Mouse (Mus musculus): ENCODE data around the gene Ddx3x. TPM values are rescaled to one million over a fixed set of nuclear protein-coding genes. Genes with fewer than 3 reads are reported as not detected.

The Ddx3x gene
- polyA plus RNA-seq, 1 experiment from 2014 or later: 103 TPM

DNA sequence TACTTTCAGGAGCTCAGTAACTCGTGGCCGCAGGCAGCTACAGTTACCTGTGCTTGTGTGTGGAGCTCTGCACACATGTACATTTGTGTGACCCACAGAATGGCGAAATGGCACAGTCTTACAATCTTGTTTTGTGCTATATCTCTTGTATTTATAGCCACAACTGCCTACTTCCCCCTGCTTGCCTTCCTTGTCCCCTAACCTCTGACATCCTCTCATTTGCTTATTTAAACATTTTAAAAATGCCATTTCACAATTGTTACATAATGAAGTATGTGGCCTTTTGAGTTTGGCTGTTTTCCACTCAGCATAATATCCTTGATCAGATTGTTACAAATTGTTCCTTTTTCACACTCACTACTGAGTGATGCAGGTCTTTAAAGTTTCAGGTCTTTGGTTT lies 25.4 kb downstream of the Ddx3x start:
- no peak for ATAC-seq
- Histone ChIP-seq H3K9me3 (ENCODE audit: control insufficient read depth, low read length) (no peaks in the 10 kb centered on the region; the same call in 1 of the 2 replicates), H3K4me2 (ENCODE audit: low read depth, low read length) (no peak overlapping the region), H3K27me3 (replicated peaks; ENCODE audit: control insufficient read depth, insufficient read depth, low read length) (no peaks in the 10 kb centered on the region), H3K27ac (ENCODE audit: low read length) (no peak overlapping the region), H3K36me3 (ENCODE audit: control insufficient read depth, insufficient read depth, low read length) (no peaks in the 10 kb centered on the region), H3K9ac (ENCODE audit: low read depth, low read length) (no peak overlapping the region), H3K4me1 (ENCODE audit: control insufficient read depth, insufficient read depth, low read length) (no peaks in the 10 kb centered on the region), H3K4me3 (ENCODE audit: low read length) (no peak overlapping the region)
- WGBS: 79% methylated on average over 3 of the region's 3 CpGs

DNA sequence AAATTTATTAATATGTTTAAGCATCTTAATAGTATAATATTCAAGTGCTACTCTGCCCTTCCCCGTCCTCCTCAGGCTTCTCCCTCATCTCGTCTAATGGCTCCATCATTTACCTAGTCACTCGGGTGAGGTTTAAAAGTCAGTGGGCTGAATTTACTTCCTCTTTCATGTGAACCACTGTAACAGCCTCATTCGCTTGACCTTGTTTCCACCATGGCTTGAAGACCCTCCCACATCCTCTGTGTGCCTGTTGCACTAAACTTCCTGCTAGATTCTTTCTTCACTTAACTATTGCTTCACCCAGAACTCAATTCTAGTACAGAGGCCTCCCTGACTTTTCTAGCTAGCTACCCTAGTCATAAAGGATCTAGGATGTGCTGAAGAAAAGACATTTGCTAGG lies 30.6 kb downstream of the Ddx3x start:
- ATAC-seq: no peak
- no peak overlapping the region for H3K27ac ChIP-seq (ENCODE audit: low read length)
- H3K4me2 ChIP-seq (ENCODE audit: low read depth, low read length): no peak overlapping the region
- no peak overlapping the region for H3K9ac ChIP-seq (ENCODE audit: low read depth, low read length)
- no peaks in the 10 kb centered on the region for H3K4me1 ChIP-seq (ENCODE audit: control insufficient read depth, insufficient read depth, low read length)
- no peaks in the 10 kb centered on the region for H3K36me3 ChIP-seq (ENCODE audit: control insufficient read depth, insufficient read depth, low read length)
- no peaks in the 10 kb centered on the region for H3K9me3 ChIP-seq (ENCODE audit: control insufficient read depth, low read length)
- H3K4me3 ChIP-seq (ENCODE audit: low read length): no peak overlapping the region
- H3K27me3 ChIP-seq (replicated peaks; ENCODE audit: control insufficient read depth, insufficient read depth, low read length): no peaks in the 10 kb centered on the region
- 74% methylated on average over 4 of the region's 4 CpGs for WGBS

DNA sequence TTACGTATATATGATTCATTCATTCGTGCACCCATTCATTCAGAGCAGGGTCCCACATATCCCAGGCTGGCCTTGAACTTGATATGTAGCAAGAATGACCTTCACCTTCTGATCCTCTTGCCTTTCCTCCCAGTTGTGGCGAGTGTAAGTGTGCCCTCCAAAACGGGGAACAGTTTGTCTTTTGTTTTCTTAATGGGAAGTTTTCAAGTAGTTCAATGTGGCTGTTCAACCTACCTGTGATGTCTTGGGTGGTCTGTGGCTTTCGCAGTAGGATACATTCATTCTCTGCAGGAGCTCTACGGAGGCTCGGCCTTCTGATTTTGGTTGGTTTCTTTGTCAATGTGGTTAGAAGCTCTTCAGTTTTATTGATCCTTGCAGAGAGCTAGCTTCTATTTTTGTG lies 48.8 kb downstream of the Ddx3x start:
- H3K36me3 ChIP-seq (ENCODE audit: control insufficient read depth, insufficient read depth, low read length): no peaks in the 10 kb centered on the region
- no peak overlapping the region for H3K27ac ChIP-seq (ENCODE audit: low read length)
- no peak overlapping the region for H3K4me2 ChIP-seq (ENCODE audit: low read depth, low read length)
- H3K27me3 ChIP-seq (replicated peaks; ENCODE audit: control insufficient read depth, insufficient read depth, low read length): peaks cover 2% of the 10 kb centered on the region; the same call in 1 of the 2 replicates
- H3K4me1 ChIP-seq (ENCODE audit: control insufficient read depth, insufficient read depth, low read length): no peaks in the 10 kb centered on the region
- 87% methylated on average over 7 of the region's 7 CpGs for WGBS
- H3K9me3 ChIP-seq (ENCODE audit: control insufficient read depth, low read length): no peaks in the 10 kb centered on the region
- ATAC-seq: no peak
- no peak overlapping the region for H3K9ac ChIP-seq (ENCODE audit: low read depth, low read length)
- no peak overlapping the region for H3K4me3 ChIP-seq (ENCODE audit: low read length)

Other genes starting within 250 kb of the Ddx3x start
- 14.3 and 15.8 TPM in 2 replicates for gene Usp9x, start 209.5 kb upstream of the Ddx3x start, polyA plus RNA-seq (2015; fragmentation: Nextera tagmentation; extraction: Ambion mirVana)
- 0.04 and 0.05 TPM in 2 replicates for gene Nyx, start 185.1 kb downstream of the Ddx3x start, polyA plus RNA-seq (2015; fragmentation: Nextera tagmentation; extraction: Ambion mirVana)